Mouse (Mus musculus) E14TG2a.4 (cell line): ENCODE measurements around the gene Rpl23.

ENCODE experiments used
- CTCF ChIP-seq: conservative IDR thresholded peaks from 2 replicates; pipeline ENCODE4 v1.5.1; 2014; ENCODE audit warnings: low read length
- NANOG ChIP-seq: IDR thresholded peaks from 2 replicates; pipeline ENCODE4 v1.6.1; 2014; ENCODE audit warnings: borderline replicate concordance, low read length, mixed read lengths

DNA sequence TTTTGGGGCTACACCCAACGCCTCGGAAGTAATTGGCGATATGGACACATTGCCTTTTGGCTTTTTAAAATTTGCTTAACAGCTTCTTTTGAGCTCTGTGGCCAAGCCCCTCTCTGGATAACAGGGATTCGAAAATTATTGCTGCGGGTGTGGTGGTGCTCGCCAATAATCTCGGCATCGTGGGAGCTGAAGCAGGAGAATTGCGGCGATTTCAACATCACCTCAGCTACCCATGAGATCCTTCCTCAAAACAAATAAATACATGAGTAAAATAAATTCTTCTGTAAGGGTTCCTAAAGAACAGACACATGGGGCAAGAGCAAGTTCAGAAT lies 293 bp upstream of the Rpl23 start:
- TF ChIP-seq CTCF (no peak), NANOG (no peak)
